ENCODE assay signal across 15 mouse cellular contexts in genomic region chr11:117515718-117516421, GRCm38 (mm10). TPM values are rescaled to one million over a fixed set of nuclear protein-coding genes. Genes with fewer than 3 reads are reported as not detected.
A peak's percentile ranks its signal among the peaks of the same experiment; 100 is the strongest.
DNase-seq lines count a peak whose midpoint lies in the region; TF ChIP-seq lines count a peak whose summit lies in the region.
"Had no signal": no experiment of that assay in that cellular context is flagged by ENCODE, and none has a peak within 500 bp of the region (broad histone marks: within the 10 kb centered on the region; RNA-seq: fewer than 3 reads in every experiment).

No protein-coding gene starts in this region.

- peak; percentile 25; the same call in 1 of the 2 replicates for TF ChIP-seq CTCF in gastrocnemius, adult 2 months (IDR thresholded peaks at IDR 0.05)
- TF ChIP-seq CTCF in cerebellum, adult 2 months (IDR thresholded peaks at IDR 0.05; ENCODE audit: borderline replicate concordance, insufficient read depth, low read depth, low read length): peak; percentile 34; the same call in 1 of the 2 replicates

- H3K4me1 ChIP-seq in cerebellum, adult 2 months (ENCODE audit: control insufficient read depth, insufficient read depth, low read length): peaks cover 20% of the 10 kb centered on the region

- H3K27ac ChIP-seq in gastrocnemius, adult 2 months: peak overlapping the region; percentile 38; the same call in 1 of the 2 replicates
- no peak overlapping the region for H3K27ac ChIP-seq in cerebellum, adult 2 months (ENCODE audit: insufficient read depth, low read length)

- TF ChIP-seq POLR2A in cerebellum, adult 2 months (IDR thresholded peaks at IDR 0.05; ENCODE audit: borderline replicate concordance, insufficient read depth, low read length): no peak

- WGBS in cerebellum, adult 2 months: 31% methylated on average over 10 of the region's 10 CpGs

- no peaks in the 10 kb centered on the region for H3K27me3 ChIP-seq in cerebellum, adult 2 months (ENCODE audit: control insufficient read depth, insufficient read depth, low read length)

- no peak overlapping the region for H3K4me3 ChIP-seq in gastrocnemius, adult 2 months
- H3K4me3 ChIP-seq in cerebellum, adult 2 months (replicated peaks; ENCODE audit: insufficient read depth, low read depth, low read length): no peak overlapping the region

- DNase-seq in gastrocnemius, adult 2 months: peak; percentile 36
- DNase-seq in gastrocnemius, postnatal 14 days: no peak
- peak; percentile 13 for DNase-seq in NIH3T3 (ENCODE audit: low read depth)
- peak; percentile 59 to 77 for DNase-seq in cerebellum, adult 2 months
- DNase-seq in heart, postnatal 10 days: peak; percentile 53 to 78
- DNase-seq in ovary, postnatal 10 days (ENCODE audit: low spot score): no peak
- DNase-seq in urinary bladder, adult 2 months (ENCODE audit: low spot score): no peak
- no peak for DNase-seq in kidney, postnatal 4 days
- DNase-seq: kidney, postnatal 14 days; lung, postnatal 14 days; right cerebral cortex, postnatal 4 days; thymus, adult 2 months had no signal

- intact Hi-C loops in gastrocnemius, adult 2 months (cut with DNase I): no loop called here
- intact Hi-C loops in gastrocnemius, postnatal 14 days (cut with DNase I; ENCODE audit: low total_unique reads): no loop called here
- intact Hi-C loops in heart, postnatal 10 days (cut with DNase I): no loop called here

RNA-seq across cellular contexts. Expression of gene Gm11733, which starts 31.7 kb away (rescaled TPM):
- not detected for total RNA-seq in gastrocnemius, adult 2 months (2021)
- total RNA-seq in gastrocnemius, postnatal 14 days (2021): not detected
- polyA plus RNA-seq in cerebellum, adult 2 months (2012; rRNA removed): 0.06 and 0.13 TPM in 2 replicates
- not detected for total RNA-seq in heart, postnatal 10 days (2021)
- polyA plus RNA-seq in urinary bladder, adult 2 months (2012; rRNA removed): 0.04 TPM in 2 replicates
- total RNA-seq: hematopoietic stem cell, adult 5-6 weeks had no signal
- polyA plus RNA-seq: limb, embryonic 11.5 days; neural tube, embryonic 11.5 days; thymus, adult 2 months had no signal

Comparison
In these comparisons a context has a peak if more than half of its experiments do, and no peak if none do; other contexts are left out.
1. DNase-seq: peak in gastrocnemius, adult 2 months (single experiment), NIH3T3 (single experiment), cerebellum, adult 2 months (2 of 2) and heart, postnatal 10 days (2 of 2); none in gastrocnemius, postnatal 14 days (single experiment), ovary, postnatal 10 days (single experiment), urinary bladder, adult 2 months (single experiment) and kidney, postnatal 4 days (0 of 2).